Mouse (Mus musculus) intestine, embryonic 14.5 days (tissue): ENCODE results near the gene Shisa9. TPM values are rescaled to one million over a fixed set of nuclear protein-coding genes. Genes with fewer than 3 reads are reported as not detected.

ENCODE experiments used
- ATAC-seq: fragments of 200-750 bp; cut with Nextera tagmentation; replicated peaks from 2 replicates; pipeline ENCODE4 v1.8.0; 2017; ENCODE audit warnings: low read depth, moderate number of reproducible peaks, moderate TSS enrichment, moderate library complexity; ENCODE audit not compliant: low FRiP score, low TSS enrichment
- DNase-seq: peaks from one replicate; pipeline ENCODE4 v3.0.0-alpha.2; 2018; ENCODE audit warnings: low spot score
- H3K27ac ChIP-seq: fragments of 300-500 bp; sonication (generic); 2 replicates; pipeline ENCODE4 v1.5.1; 2014; ENCODE audit warnings: low read depth, mild to moderate bottlenecking, control low read depth
- H3K27me3 ChIP-seq: fragments of 300-500 bp; sonication (generic); replicated peaks from 2 replicates; pipeline ENCODE4 v1.6.1; 2014; ENCODE audit warnings: low read length, control low read depth; ENCODE audit not compliant: control insufficient read depth, insufficient read depth
- H3K36me3 ChIP-seq: fragments of 300-500 bp; sonication (generic); 2 replicates; pipeline ENCODE4 v1.6.1; 2014; ENCODE audit warnings: low read length, control low read depth; ENCODE audit not compliant: control insufficient read depth, insufficient read depth
- H3K4me1 ChIP-seq: fragments of 300-500 bp; sonication (generic); replicated peaks from 2 replicates; pipeline ENCODE4 v1.6.1; 2014; ENCODE audit warnings: low read length, control low read depth, mixed read lengths; ENCODE audit not compliant: control insufficient read depth, insufficient read depth
- H3K4me2 ChIP-seq: fragments of 300-500 bp; sonication (generic); 2 replicates; pipeline ENCODE4 v1.6.1; 2014; ENCODE audit warnings: low read length
- H3K4me3 ChIP-seq: fragments of 300-500 bp; sonication (generic); 2 replicates; pipeline ENCODE4 v1.5.1; 2014; ENCODE audit warnings: low read depth, low read length, control low read depth, mixed read lengths
- H3K9ac ChIP-seq: fragments of 300-500 bp; sonication (generic); 2 replicates; pipeline ENCODE4 v1.6.1; 2014; ENCODE audit warnings: mild to moderate bottlenecking, low read length
- H3K9me3 ChIP-seq: fragments of 300-500 bp; sonication (generic); 2 replicates; pipeline ENCODE4 v1.6.1; 2016; ENCODE audit warnings: low read length, control low read depth; ENCODE audit not compliant: control insufficient read depth
- WGBS: fragments of 180-500 bp; shearing (Covaris S2); extraction: QIAGEN DNeasy Blood & Tissue Kit; methylation state at CpG from one replicate; pipeline ENCODE4 v1.1.7; 2014; 5-methylcytosine and 5-hydroxymethylcytosine counted together
- polyA plus RNA-seq: library from polyadenylated mRNA; unstranded; fragments of >200 nt; fragmentation: Nextera tagmentation; extraction: Ambion mirVana; gene quantifications from 2 replicates; pipeline ENCODE4 v1.2.1, GENCODE M21; 2014

Gene Shisa9
- polyA plus RNA-seq, 1 experiment from 2014 or later, result 1.2 TPM

DNA sequence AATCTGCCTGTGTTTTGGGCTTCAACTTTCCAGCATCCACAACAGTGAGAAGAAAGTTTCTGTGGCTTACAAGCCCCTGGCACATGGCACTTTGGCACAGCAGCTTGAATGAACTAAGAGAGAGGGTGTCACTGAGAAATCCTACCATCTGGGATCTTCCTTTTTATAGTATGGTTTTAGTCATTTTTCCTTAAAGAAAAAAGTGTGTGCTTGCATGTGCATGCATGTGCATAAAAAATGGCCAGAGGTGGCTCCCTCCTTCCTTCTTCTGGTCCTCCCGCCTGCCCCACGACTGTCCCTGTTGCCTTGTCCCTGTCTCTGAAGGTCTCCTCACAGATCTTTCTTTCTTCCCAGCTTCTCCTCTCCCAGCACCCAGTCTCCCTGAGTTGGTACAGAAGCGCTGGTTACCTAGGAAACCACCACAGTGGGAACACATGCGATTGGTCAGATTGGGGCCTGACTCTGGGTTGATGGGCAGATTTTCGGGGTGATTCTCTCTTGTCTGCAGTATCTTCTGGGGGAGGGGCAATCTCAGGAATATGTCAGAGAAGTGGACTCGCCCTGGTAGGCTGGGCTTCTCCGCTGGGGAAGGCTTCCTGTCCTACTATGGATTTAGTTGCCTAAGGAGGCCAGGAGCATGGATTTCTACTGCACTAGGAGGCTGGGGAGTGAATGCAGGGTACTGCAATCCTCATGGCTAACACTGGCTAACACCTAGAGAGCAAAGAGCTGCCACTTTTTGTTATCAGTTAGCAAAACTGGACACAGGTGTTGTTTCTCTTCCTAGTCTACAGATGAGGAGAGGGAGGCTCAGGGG lies 131.3 kb downstream of the Shisa9 start:
- Histone ChIP-seq H3K4me2 (no peak overlapping the region), H3K4me1 (no peaks in the 10 kb centered on the region), H3K9ac (no peak overlapping the region), H3K27ac (no peak overlapping the region), H3K9me3 (no peaks in the 10 kb centered on the region), H3K27me3 (no peaks in the 10 kb centered on the region), H3K4me3 (no peak overlapping the region), H3K36me3 (no peaks in the 10 kb centered on the region)
- DNase-seq, result no peak
- 53% methylated on average over 7 of the region's 7 CpGs for WGBS
- ATAC-seq, result no peak

DNA sequence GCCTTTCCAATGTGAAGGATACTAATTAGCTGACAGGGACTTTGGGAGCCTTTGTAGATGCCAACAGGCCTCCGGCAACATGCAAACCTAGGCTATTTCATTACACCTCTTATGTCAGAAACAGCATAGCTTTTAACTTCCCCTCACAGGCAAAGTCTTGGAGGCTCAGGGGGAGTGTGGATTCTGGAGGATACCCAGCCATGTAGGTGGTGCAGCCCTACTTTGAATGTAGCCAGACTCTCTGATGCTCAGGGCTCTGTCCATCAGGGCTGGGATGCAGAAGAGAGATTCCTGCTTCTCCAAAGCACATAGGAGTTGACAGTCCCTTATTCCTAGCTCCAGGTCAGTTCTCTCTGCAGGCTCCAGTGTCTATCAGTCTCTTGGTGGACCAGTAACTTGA lies 133.0 kb downstream of the Shisa9 start:
- DNase-seq (no peak), ATAC-seq (no peak)
- Histone ChIP-seq H3K9ac (no peak overlapping the region), H3K4me3 (no peak overlapping the region), H3K4me1 (no peaks in the 10 kb centered on the region), H3K36me3 (no peaks in the 10 kb centered on the region), H3K27ac (no peak overlapping the region), H3K9me3 (no peaks in the 10 kb centered on the region), H3K4me2 (no peak overlapping the region), H3K27me3 (no peaks in the 10 kb centered on the region)
- WGBS, result 94% methylated on average over 1 of the region's 1 CpGs

DNA sequence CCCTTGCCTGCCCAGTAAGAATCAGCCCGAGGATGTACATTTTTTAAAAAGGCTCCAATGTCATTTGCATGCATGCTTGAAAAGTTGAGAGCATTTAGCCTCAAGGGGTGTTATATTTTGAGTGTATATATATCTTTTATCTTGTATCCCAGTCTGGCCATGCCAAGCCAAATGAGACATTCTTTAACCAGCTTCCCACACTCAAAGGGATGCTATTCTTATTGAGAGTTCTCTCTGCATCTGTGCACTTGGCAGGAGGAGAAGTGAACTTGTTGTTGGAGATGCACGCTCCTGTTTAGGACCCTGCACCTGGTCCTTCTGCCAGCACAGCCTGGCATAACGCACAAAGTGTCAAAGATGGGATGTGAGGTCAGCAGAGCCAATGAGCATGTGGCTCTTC lies 135.6 kb downstream of the Shisa9 start:
- H3K4me2 ChIP-seq, result no peak overlapping the region
- no peak overlapping the region for H3K9ac ChIP-seq
- WGBS, result 76% methylated on average over 3 of the region's 3 CpGs
- H3K4me3 ChIP-seq, result no peak overlapping the region
- H3K27ac ChIP-seq, result no peak overlapping the region
- DNase-seq (no peak), ATAC-seq (no peak)
- H3K9me3 ChIP-seq, result no peaks in the 10 kb centered on the region
- no peaks in the 10 kb centered on the region for H3K36me3 ChIP-seq
- H3K4me1 ChIP-seq, result no peaks in the 10 kb centered on the region
- H3K27me3 ChIP-seq, result no peaks in the 10 kb centered on the region

DNA sequence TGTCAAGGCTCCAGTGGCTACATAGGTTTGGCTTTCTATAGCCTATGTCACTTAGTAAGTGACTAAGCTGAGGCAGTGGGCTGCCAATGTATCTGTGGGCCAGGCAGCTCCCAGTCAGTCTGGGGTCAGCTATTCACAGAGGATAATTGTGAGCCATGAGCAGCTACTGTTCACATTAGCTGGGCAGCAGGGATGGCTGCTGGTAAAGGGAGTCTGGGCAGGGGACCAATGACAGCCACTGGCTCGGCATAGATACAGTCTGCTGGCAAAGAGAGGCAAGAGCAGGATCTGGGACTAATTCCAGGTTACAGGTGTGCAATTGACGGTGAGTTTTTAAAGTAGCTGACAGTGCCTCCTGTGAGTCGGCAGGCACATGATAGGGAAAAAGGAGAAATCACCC lies 145.9 kb downstream of the Shisa9 start:
- H3K4me3 ChIP-seq, result no peak overlapping the region
- no peaks in the 10 kb centered on the region for H3K27me3 ChIP-seq
- H3K4me1 ChIP-seq, result no peaks in the 10 kb centered on the region
- ATAC-seq (no peak), DNase-seq (no peak)
- no peaks in the 10 kb centered on the region for H3K36me3 ChIP-seq
- H3K9me3 ChIP-seq, result peaks cover 4% of the 10 kb centered on the region; the same call in 1 of the 2 replicates
- no peak overlapping the region for H3K4me2 ChIP-seq
- 87% methylated on average over 3 of the region's 3 CpGs for WGBS
- no peak overlapping the region for H3K27ac ChIP-seq
- no peak overlapping the region for H3K9ac ChIP-seq

DNA sequence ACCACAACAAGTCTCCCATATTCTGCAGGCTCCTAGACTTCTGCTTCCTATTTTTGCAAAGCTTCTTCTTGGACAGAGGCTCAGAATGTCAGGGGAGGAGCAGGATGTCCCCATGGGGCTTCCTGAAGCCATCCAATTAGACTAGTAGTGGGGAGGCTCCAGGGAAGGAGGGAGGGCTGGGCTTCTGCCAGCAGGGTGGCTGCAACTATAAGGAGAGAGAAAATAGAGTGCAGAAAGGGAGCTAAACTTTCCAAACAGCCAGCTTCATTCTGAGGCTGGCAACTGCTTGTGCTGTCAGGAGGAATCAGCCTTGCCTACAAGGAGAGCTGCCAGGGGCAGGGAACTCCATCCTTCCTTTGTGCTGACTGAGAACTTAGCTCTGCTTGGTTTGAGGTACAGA lies 162.8 kb downstream of the Shisa9 start:
- Histone ChIP-seq H3K27ac (no peak overlapping the region), H3K4me3 (no peak overlapping the region), H3K27me3 (no peaks in the 10 kb centered on the region), H3K9me3 (no peaks in the 10 kb centered on the region), H3K36me3 (no peaks in the 10 kb centered on the region), H3K9ac (no peak overlapping the region), H3K4me1 (no peaks in the 10 kb centered on the region), H3K4me2 (no peak overlapping the region)
- DNase-seq, result no peak
- no peak for ATAC-seq

DNA sequence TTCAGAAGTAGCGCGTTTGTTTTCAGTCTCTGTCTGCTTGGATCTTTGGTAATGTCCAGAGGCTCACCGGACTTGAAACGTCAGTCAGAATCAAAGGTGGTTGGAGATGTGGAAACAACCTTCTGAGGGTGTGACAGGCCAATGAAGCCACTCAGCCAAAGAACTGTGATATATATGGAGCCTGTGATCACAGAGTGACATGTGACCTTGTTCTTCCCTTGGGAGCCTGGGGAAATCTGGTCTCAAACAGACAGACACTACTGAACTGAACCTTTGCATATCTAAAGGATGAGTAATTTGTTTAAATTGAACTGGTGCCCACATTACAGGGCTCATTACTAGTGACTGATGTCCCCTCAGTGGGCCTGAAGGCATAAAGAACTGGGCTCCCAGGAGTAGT lies 168.1 kb downstream of the Shisa9 start:
- no peak overlapping the region for H3K9ac ChIP-seq
- H3K9me3 ChIP-seq, result no peaks in the 10 kb centered on the region
- ATAC-seq, result no peak
- H3K4me1 ChIP-seq, result no peaks in the 10 kb centered on the region
- no peaks in the 10 kb centered on the region for H3K27me3 ChIP-seq
- H3K36me3 ChIP-seq, result no peaks in the 10 kb centered on the region
- no peak overlapping the region for H3K4me2 ChIP-seq
- H3K27ac ChIP-seq, result no peak overlapping the region
- DNase-seq, result no peak
- no peak overlapping the region for H3K4me3 ChIP-seq
- WGBS, result 88% methylated on average over 4 of the region's 4 CpGs

DNA sequence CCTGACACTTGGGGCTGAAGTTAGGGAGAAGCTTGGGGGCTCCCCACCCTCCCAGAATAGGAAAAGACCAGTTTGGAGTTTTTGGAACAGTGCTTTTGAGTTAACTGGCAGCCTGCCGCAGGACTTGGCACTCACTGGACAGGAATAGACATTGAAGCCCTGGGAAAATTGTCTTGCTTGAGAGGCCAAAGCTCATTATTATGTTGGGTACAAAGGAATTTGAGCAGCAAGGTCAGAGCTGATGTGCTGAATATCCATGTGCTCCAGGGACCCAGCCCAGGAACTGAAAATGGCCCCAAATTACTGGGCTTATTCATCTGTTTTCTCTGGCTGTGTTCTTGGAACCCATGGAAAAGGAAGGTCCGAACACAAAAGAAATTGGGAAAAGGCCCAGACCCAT lies 170.6 kb downstream of the Shisa9 start:
- H3K4me1 ChIP-seq, result no peaks in the 10 kb centered on the region
- DNase-seq (no peak), ATAC-seq (no peak)
- no peak overlapping the region for H3K27ac ChIP-seq
- no peak overlapping the region for H3K4me3 ChIP-seq
- no peak overlapping the region for H3K4me2 ChIP-seq
- H3K9ac ChIP-seq, result no peak overlapping the region
- no peaks in the 10 kb centered on the region for H3K36me3 ChIP-seq
- H3K9me3 ChIP-seq, result no peaks in the 10 kb centered on the region
- 90% methylated on average over 2 of the region's 2 CpGs for WGBS
- H3K27me3 ChIP-seq, result no peaks in the 10 kb centered on the region

DNA sequence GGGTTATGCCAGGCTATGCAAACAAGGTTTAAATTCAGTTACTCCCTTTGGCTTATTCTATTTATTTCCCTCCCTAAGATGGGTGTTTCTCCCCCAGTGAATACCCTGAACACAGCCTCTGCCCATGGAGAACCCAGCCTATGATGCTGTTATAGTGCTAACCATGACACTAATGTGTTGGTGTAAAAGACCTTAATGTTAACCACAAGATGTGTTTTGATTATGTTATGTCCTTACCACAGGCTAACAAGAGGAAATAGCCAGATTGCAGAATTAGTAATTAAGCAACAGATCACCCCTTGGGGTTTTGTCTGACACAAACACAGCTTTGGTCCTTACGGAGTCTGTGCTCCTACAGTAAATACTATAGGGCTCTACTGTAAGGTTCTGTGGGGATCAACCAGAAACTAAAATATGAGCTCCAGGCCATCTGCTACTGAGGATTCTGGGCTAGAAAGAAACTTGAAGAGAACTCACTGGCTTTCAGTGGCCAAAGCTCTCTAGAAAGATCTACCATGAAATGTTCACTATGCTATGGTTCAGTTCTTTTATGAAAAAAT lies 189.6 kb downstream of the Shisa9 start:
- Histone ChIP-seq H3K36me3 (no peaks in the 10 kb centered on the region), H3K27me3 (no peaks in the 10 kb centered on the region), H3K9me3 (no peaks in the 10 kb centered on the region), H3K9ac (no peak overlapping the region), H3K4me1 (no peaks in the 10 kb centered on the region), H3K27ac (no peak overlapping the region), H3K4me3 (no peak overlapping the region), H3K4me2 (no peak overlapping the region)
- 81% methylated on average over 1 of the region's 1 CpGs for WGBS
- ATAC-seq (no peak), DNase-seq (no peak)

DNA sequence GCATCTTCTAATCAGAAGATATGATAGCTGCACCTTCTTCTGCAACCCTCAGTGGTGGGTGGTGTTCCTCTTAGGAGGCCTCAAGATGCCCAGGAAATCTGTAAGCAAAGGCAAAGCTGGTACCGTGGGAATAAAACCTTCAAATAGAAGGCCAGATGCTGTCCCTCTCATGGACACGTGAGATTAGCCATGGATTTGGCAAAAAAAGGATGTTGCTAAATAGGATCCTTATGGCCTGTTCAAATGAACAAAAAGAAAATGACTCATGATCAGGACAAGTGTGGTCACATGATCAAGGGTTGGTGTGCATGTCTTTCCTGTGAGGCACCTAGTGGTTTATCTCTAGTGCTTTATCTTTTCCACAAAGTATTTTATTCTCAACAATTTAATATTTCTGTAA lies 194.1 kb downstream of the Shisa9 start:
- ATAC-seq (no peak), DNase-seq (no peak)

More for the DNA sequence above, 194.1 kb downstream of the Shisa9 start:
- Histone ChIP-seq H3K9ac (no peak overlapping the region), H3K27me3 (no peaks in the 10 kb centered on the region), H3K4me2 (no peak overlapping the region), H3K27ac (no peak overlapping the region), H3K36me3 (no peaks in the 10 kb centered on the region), H3K4me1 (no peaks in the 10 kb centered on the region), H3K4me3 (no peak overlapping the region), H3K9me3 (no peaks in the 10 kb centered on the region)
- 79% methylated on average over 2 of the region's 2 CpGs for whole genome bisulfite sequencing
